Mouse (Mus musculus) erythroblast, embryonic 14.5 days (primary cell): ENCODE data around the gene Supt7l. TPM values are rescaled to one million over a fixed set of nuclear protein-coding genes. Genes with fewer than 3 reads are reported as not detected.
"Not testable (repeated sequence)": the region's sequence is repeated elsewhere in the genome, so short reads cannot be mapped to it uniquely, and the experiment has no call there.

ENCODE experiments used
- H3K27me3 ChIP-seq: 2 replicates; pipeline ENCODE4 v1.6.1; 2012; ENCODE audit warnings: inconsistent platforms; ENCODE audit not compliant: control insufficient read depth
- H3K36me3 ChIP-seq: 2 replicates; pipeline ENCODE4 v1.6.1; 2012; ENCODE audit warnings: mild to moderate bottlenecking, inconsistent platforms; ENCODE audit not compliant: control insufficient read depth
- H3K4me1 ChIP-seq: 2 replicates; pipeline ENCODE4 v1.6.1; 2012; ENCODE audit warnings: inconsistent platforms; ENCODE audit not compliant: control insufficient read depth
- H3K4me3 ChIP-seq: replicated peaks from 2 replicates; pipeline ENCODE3; 2012; ENCODE audit warnings: moderate library complexity, mild to moderate bottlenecking, inconsistent platforms
- H3K9me3 ChIP-seq: 2 replicates; pipeline ENCODE4 v1.6.1; 2012; ENCODE audit warnings: low read length, inconsistent platforms, mixed read lengths; ENCODE audit not compliant: control insufficient read depth
- GATA1 ChIP-seq: IDR thresholded peaks from 2 replicates; pipeline ENCODE4 v1.6.1; 2012; ENCODE audit warnings: low read length, inconsistent platforms, mixed read lengths
- TAL1 ChIP-seq: IDR thresholded peaks from 3 replicates; pipeline ENCODE4 v1.6.1; 2012; ENCODE audit warnings: low read length, inconsistent platforms, mixed read lengths
- polyA plus RNA-seq: library from polyadenylated mRNA; stranded (reverse); fragments of >175 nt; gene quantifications from 2 replicates; pipeline ENCODE4 v1.2.3, GENCODE M21; 2012

The Supt7l gene
- 0.54 and 0.64 TPM in 2 replicates for polyA plus RNA-seq

- Histone ChIP-seq H3K4me1 (peaks cover 32% of the 10 kb centered on the region), H3K36me3 (peaks cover 45% of the 10 kb centered on the region), H3K4me3 (peak within 1 kb of the TSS; percentile 89)
- H3K9me3 ChIP-seq, H3K27me3 ChIP-seq: not testable (repeated sequence)
These were observed at the start of gene Supt7l for GRCm38 (mm10) chr5:31527707-31528106. Gene Supt7l (minus strand): TSS chr5:31527807.

- Histone ChIP-seq H3K4me1 (no peaks in the 10 kb centered on the region), H3K4me3 (no peak overlapping the region), H3K36me3 (no peaks in the 10 kb centered on the region), H3K27me3 (peaks cover 5% of the 10 kb centered on the region), H3K9me3 (no peaks in the 10 kb centered on the region)
- TF ChIP-seq GATA1 = no peak
- TF ChIP-seq TAL1 = no peak
These were observed 49.0 kb upstream of the Supt7l start for GRCm38 (mm10) chr5:31576539-31576975.

DNA sequence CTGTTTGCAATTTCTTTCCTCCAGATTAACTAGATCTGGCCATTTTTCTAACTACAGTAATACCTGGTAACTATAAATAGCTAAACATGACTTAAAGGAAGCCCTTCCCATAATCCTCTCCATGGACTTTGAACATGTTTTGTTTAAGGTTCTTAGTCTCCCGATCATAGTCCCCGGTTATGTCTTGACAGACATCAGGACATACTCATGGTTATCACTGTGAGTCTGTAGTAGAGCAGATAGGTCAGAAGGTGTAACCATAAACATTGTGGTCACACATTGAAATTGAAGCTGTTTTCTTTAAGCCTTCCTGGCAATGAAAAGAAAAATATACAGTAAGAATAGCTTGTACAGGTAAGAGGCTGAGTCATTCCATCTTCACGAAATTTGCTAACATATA lies 46.1 kb upstream of the Supt7l start:
- H3K9me3 ChIP-seq = no peaks in the 10 kb centered on the region
- H3K27me3 ChIP-seq = peaks cover 15% of the 10 kb centered on the region
- TF ChIP-seq GATA1 = no peak
- no peak for TF ChIP-seq TAL1

GRCm38 (mm10) chr5:31571023-31571608 lies 43.5 kb upstream of the Supt7l start:
- no peaks in the 10 kb centered on the region for H3K9me3 ChIP-seq
- TF ChIP-seq TAL1 (no peak), GATA1 (no peak)
- no peak overlapping the region for H3K4me3 ChIP-seq
- peaks cover 15% of the 10 kb centered on the region for H3K27me3 ChIP-seq
- H3K36me3 ChIP-seq = no peaks in the 10 kb centered on the region; the same call in 1 of the 2 replicates
- no peaks in the 10 kb centered on the region for H3K4me1 ChIP-seq

More for the DNA sequence above, 46.1 kb upstream of the Supt7l start:
- Histone ChIP-seq H3K4me3 (no peak overlapping the region), H3K4me1 (no peaks in the 10 kb centered on the region), H3K36me3 (no peaks in the 10 kb centered on the region)

GRCm38 (mm10) chr5:31567951-31568657 lies 40.5 kb upstream of the Supt7l start:
- H3K4me1 ChIP-seq = no peaks in the 10 kb centered on the region
- TF ChIP-seq TAL1 = no peak
- TF ChIP-seq GATA1 = no peak
- H3K4me3 ChIP-seq = no peak overlapping the region
- H3K36me3 ChIP-seq = peaks cover 5% of the 10 kb centered on the region; the same call in 1 of the 2 replicates
- H3K27me3 ChIP-seq = peaks cover 15% of the 10 kb centered on the region
- no peaks in the 10 kb centered on the region for H3K9me3 ChIP-seq

DNA sequence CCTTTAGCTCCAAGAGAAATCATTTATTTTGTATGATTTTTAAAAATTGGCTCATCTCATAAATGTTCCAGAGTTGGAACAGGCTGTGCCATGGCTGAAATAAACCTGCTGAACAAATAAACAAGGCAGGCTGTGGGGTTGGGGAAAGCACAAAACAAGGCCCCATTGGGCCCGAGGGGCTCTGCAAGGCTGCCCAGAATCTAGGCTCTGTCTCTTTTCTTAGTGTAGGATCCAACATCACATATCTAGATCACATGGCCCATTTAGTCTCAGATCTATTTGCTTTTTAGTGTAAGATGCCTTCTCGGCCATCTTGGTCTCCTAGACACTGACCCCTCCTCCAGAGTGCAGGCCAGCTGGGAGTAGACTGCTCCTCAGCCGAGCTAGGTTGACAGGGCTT lies 38.9 kb upstream of the Supt7l start:
- Histone ChIP-seq H3K4me1 (no peaks in the 10 kb centered on the region), H3K4me3 (no peak overlapping the region), H3K9me3 (no peaks in the 10 kb centered on the region), H3K27me3 (peaks cover 9% of the 10 kb centered on the region), H3K36me3 (peaks cover 18% of the 10 kb centered on the region)
- no peak for TF ChIP-seq GATA1
- no peak for TF ChIP-seq TAL1

DNA sequence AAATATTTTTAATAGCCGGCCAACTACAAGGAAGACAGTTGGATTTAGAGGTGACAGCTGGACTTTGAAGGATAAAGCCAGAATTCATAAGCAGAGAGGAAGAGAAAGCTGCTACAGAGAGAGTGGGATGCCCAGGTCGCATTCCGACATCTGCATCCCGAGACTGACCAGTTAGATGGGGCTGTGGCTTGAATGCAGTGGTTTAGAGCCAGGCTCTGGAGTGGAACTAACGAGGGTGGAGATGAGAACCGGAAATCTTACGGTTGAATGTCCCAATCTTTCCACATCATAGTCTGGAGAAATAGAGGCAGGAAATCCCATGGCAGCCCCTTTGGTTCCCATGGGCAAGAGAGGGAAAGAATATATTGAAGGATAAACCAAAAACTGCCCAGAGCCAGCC lies 38.4 kb upstream of the Supt7l start:
- peaks cover 18% of the 10 kb centered on the region for H3K36me3 ChIP-seq
- no peak overlapping the region for H3K4me3 ChIP-seq
- no peaks in the 10 kb centered on the region for H3K4me1 ChIP-seq
- H3K9me3 ChIP-seq = no peaks in the 10 kb centered on the region
- H3K27me3 ChIP-seq = peaks cover 5% of the 10 kb centered on the region
- no peak for TF ChIP-seq GATA1
- no peak for TF ChIP-seq TAL1

DNA sequence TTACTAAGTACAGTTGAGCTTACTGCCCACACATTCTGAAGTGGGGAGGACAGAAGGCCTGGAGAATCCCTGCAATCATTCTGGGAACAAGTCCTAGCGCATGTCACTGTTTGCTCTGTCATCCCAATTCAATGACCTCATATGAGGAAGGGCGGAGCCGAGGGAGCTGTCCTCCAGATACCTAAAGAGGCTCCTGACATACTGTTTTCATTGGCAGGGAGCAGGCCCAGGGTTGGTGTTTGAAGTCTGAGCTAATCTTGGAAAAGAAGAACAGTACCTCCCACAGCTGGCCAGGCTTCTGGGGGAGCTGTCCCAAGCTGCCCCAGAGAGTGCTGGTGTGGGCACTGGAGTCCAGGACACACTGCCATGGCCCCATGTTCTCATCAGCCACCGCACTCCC lies 37.4 kb upstream of the Supt7l start:
- Histone ChIP-seq H3K4me1 (no peaks in the 10 kb centered on the region), H3K36me3 (peaks cover 27% of the 10 kb centered on the region), H3K4me3 (no peak overlapping the region), H3K9me3 (no peaks in the 10 kb centered on the region), H3K27me3 (no peaks in the 10 kb centered on the region)
- TF ChIP-seq GATA1 = no peak
- no peak for TF ChIP-seq TAL1

DNA sequence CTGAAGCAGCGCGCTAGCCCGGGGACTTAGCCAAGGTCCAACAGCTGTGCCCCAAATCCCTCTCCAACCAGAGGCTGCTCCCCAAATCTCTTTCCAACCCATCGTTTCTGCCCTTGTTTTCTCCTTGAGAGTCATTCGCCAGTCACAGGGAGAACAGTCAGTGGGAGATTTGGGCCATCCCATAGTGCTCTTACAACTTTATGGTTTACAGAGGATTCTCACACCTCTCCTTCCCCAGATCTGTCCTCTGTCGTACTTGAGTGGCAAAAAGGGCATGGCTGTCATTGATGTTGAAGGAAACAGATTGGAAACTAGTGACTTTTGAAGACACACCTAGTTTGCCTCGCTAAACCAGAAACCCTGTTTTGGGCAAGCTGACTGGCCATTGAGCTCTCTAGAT lies 36.3 kb upstream of the Supt7l start:
- Histone ChIP-seq H3K4me1 (no peaks in the 10 kb centered on the region), H3K27me3 (no peaks in the 10 kb centered on the region), H3K36me3 (peaks cover 32% of the 10 kb centered on the region), H3K4me3 (no peak overlapping the region), H3K9me3 (no peaks in the 10 kb centered on the region)
- no peak for TF ChIP-seq TAL1
- TF ChIP-seq GATA1 = no peak

GRCm38 (mm10) chr5:31563496-31563895 lies 35.9 kb upstream of the Supt7l start:
- H3K9me3 ChIP-seq = no peaks in the 10 kb centered on the region
- TF ChIP-seq TAL1 = no peak
- no peak for TF ChIP-seq GATA1
- no peak overlapping the region for H3K4me3 ChIP-seq
- no peaks in the 10 kb centered on the region for H3K4me1 ChIP-seq
- no peaks in the 10 kb centered on the region for H3K27me3 ChIP-seq
- H3K36me3 ChIP-seq = peaks cover 32% of the 10 kb centered on the region
